Mouse (Mus musculus) frontal cortex, postnatal 25 days (tissue): ENCODE results near the gene Ran.

Experiments used
- DNase-seq, 2 experiments: peaks; one replicate each; pipeline ENCODE4 v3.0.0; 2022; ENCODE audit warnings: low spot score in 2 of 2

Gene Ran

GRCm38 (mm10) chr5:129064186-129064585 lies 44.3 kb downstream of the Ran start:
- DNase-seq: no peak

DNA sequence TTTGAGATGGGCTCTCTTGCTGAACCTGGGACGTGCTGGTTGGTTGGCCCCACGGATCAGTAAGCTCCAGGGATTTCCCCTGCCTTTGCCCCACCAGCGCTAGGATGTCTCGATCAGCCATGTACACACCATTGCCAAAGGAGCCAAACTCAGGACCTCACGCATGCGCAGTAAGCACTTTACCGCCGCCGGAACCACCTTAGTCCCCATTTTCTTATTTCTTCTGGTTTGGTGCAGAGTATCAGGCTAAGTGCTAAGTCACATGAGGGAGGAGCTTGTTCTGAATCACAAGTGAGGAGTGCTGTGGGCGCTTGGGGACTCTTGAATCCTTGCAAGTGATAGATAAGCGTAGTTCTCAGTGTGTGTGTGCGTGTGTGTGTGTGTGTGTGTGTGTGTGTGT lies 45.4 kb downstream of the Ran start:
- DNase-seq: no peak

- DNase-seq: no peak
These were observed 46.1 kb downstream of the Ran start for GRCm38 (mm10) chr5:129065946-129066345.

DNA sequence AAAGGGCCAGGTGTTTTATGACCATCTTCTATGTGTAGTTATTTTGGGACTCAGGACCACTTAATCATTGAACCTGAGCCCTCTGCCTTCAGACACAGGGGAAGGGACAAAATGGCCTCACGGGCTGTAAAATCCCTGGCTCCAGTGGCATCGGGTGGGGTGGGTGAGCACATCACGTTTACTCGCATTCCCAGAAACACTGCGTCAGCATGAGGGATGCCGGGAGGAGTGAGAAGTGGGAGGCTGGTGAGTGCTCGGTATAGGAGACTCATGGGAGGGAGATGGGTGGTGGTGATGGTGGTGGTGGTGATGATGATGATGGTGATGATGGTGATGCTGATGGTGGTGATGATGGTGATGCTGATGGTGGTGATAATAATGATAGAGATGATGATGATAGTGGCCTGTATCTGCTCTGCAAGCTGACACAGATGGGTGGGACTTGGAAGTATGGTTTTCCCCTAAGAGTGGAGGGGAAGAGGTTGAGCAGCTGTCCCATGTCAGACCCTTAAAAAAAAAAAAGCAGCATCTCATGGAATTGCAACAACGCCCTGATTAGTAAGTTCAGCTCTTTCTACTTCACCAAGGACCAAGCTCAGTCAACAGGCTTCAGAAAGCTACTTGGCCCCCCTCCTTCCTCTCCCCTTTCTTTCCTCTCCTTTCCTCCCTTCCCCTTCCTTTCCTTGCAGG lies 46.8 kb downstream of the Ran start:
- no peak for DNase-seq

GRCm38 (mm10) chr5:129067231-129067834 lies 47.5 kb downstream of the Ran start:
- no peak for DNase-seq

DNA sequence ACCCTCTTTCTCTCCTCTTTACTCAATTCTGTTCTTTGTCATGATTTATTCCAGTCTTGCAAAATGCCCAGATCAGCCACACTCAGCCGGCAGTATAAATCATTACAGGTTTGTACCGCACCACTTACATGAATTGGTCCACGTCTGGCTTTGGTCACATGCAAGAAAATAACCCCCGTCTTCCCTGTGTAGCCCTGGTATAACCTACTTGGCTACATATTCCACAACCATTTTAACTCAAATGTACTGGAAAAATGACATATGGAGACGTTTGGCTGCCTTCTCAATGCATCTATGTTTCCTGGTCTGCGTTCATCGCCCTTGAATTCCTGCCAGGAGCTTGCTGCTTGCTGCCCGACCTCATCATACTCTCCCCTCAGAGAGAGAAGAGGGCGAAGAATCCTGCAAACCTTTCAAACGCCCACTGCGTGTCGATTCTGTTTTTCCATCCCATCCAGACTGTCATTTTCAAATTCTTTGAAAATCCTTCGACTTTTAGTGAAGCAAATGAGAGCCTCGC lies 52.0 kb downstream of the Ran start:
- DNase-seq: no peak

GRCm38 (mm10) chr5:129073404-129073803 lies 53.5 kb downstream of the Ran start:
- no peak for DNase-seq
